Mouse (Mus musculus): ENCODE results near the gene Rpl13a.

Rpl13a gene

GRCm38 (mm10) chr7:45083300-45083890, 45.2 kb downstream of the Rpl13a start:
- no peak for DNase-seq

DNA sequence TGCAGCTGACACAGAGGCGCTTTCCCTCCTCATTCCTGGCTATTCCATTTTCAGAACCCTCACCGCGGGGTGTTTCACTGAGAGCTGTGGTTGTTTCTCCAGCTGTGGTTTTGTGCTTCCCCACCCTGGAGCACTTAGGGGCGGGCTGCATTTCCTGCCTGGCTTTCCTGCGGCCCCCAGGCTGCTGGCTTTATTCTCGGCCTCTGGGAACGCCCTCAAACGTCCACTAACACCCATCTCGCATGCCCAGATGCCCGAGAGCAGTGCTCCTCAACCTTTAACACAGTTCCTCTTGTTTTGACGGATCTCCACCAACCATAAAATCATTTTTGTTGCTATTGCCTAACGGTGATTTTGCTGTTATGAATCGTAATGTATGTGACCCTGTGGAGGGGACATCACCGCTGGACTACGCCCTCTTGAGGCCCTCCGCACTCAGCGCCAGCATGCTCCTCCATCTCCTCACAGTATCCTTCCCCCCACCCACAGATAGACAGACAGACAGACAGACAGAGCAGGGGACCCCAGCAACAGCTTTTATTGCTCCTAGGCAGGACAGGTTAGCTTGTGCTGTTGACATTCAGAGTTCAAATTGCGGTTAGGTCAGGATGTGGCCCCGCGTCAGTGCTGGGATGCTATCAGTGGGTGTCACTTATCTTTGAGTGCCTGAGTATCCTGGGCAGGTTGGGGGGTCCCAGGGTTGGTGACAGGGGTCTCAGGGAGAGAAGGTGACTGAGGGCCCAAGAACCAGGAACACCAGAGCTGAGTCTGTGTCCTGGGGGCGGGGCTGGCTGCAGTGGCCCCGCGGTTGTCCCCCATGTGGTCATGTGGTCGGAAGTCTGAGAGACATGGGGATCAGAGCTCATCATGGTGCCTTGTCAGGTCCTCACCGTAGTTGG, 45.9 kb downstream of the Rpl13a start:
- no peak for DNase-seq

DNA sequence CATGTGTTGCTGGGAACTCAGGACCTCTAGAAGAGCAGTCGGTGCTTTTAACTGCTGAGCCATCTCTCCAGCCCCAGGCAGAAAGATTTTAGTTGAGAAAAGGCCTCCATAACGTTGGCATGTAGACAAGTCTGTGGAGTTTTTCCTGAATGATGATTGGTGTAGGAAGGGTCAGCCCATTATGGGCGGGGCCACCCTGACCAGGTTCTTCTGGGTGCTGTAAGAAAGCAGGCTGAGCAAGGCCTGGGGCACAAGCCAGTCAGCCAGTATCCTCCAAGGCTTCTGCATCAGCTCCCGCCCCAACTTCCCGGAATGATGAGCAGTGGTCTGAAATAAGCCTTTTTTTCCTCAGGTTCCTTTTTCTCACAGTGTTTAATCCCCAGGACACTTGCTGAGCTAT, 47.5 kb downstream of the Rpl13a start:
- DNase-seq: no peak

- DNase-seq: peak; percentile 97
Observed at GRCm38 (mm10) chr7:45079856-45080255, 48.7 kb downstream of the Rpl13a start.

- DNase-seq: peak; percentile 74
Observed at GRCm38 (mm10) chr7:45078513-45078912, 50.0 kb downstream of the Rpl13a start.

GRCm38 (mm10) chr7:45077829-45078228, 50.7 kb downstream of the Rpl13a start:
- no peak for DNase-seq

DNA sequence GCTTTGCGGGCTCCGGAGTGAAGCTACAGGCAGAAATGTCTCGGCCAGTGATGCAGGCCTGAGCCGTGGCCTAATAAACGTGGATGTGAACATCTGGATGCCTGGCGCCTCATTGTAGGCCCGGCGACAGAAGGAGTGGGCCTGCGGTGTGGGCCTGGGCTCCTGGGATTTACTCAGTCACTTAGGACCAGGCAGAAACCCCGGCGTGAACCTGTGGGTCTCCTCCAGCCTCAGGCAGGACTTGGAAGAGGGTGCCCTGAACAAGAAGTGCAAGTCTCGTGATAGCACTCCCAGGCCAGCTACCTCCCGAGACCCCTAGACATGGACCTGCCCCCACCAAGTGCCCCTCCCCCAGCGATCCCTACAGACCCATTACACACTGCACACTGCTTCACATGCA, 51.2 kb downstream of the Rpl13a start:
- no peak for DNase-seq

DNA sequence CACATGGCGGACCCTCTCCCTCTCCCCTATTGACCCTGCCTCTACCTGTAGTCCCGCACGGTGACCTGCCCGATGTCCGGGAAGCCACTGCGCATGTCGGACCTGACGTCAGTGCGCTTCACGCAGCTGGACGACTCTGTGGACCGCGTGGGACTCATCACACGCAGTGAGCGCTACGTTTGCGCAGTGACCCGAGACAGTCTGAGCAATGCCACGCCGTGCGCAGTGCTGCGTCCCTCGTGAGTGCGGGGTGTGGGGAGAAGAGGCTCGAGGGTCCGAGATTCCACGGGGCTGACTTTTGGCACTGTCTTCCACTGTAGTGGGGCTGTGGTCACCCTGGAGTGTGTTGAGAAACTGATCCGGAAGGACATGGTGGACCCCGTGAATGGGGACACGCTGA, 52.1 kb downstream of the Rpl13a start:
- no peak for DNase-seq
